Mouse (Mus musculus) liver, embryonic 16.5 days (tissue): ENCODE measurements at regions not wholly inside any gene's neighbourhood (a gene's known extent, or its start where the extent isn't known, plus 50 kb on each side); places are given as distances from the start of the nearest gene placed in this dataset.

Experiments
- ATAC-seq: fragments of 200-750 bp; cut with Nextera tagmentation; 2 replicates; pipeline ENCODE4 v1.8.0; 2017; ENCODE audit warnings: low read depth, mild to moderate bottlenecking, moderate number of reproducible peaks, moderate library complexity
- H3K27ac ChIP-seq: fragments of 300-500 bp; sonication (generic); 2 replicates; pipeline ENCODE4 v1.5.1; 2014; ENCODE audit warnings: mild to moderate bottlenecking, low read length
- H3K27me3 ChIP-seq: fragments of 300-500 bp; sonication (generic); 2 replicates; pipeline ENCODE4 v1.6.1; 2014; ENCODE audit warnings: low read depth, low read length, mixed read lengths; ENCODE audit not compliant: control insufficient read depth, insufficient read depth
- H3K36me3 ChIP-seq: fragments of 300-500 bp; sonication (generic); 2 replicates; pipeline ENCODE4 v1.6.1; 2014; ENCODE audit warnings: mild to moderate bottlenecking; ENCODE audit not compliant: control insufficient read depth, insufficient read depth
- H3K4me1 ChIP-seq: fragments of 300-500 bp; sonication (generic); 2 replicates; pipeline ENCODE4 v1.6.1; 2014; ENCODE audit warnings: low read depth, low read length, mixed read lengths; ENCODE audit not compliant: control insufficient read depth
- H3K4me2 ChIP-seq: fragments of 300-500 bp; sonication (generic); 2 replicates; pipeline ENCODE4 v1.6.1; 2014; ENCODE audit warnings: low read depth, low read length, mixed read lengths
- H3K4me3 ChIP-seq: fragments of 300-500 bp; sonication (generic); 2 replicates; pipeline ENCODE4 v1.5.1; 2014; ENCODE audit warnings: low read depth, mild to moderate bottlenecking, low read length
- H3K9ac ChIP-seq: fragments of 300-500 bp; sonication (generic); 2 replicates; pipeline ENCODE4 v1.6.1; 2014; ENCODE audit warnings: low read depth, low read length
- H3K9me3 ChIP-seq: fragments of 300-500 bp; sonication (generic); replicated peaks from 2 replicates; pipeline ENCODE4 v1.6.1; 2016; ENCODE audit warnings: low read length; ENCODE audit not compliant: control insufficient read depth
- WGBS: fragments of 180-500 bp; shearing (Covaris S2); extraction: QIAGEN DNeasy Blood & Tissue Kit; methylation state at CpG from one replicate; pipeline ENCODE4 v1.1.7; 2014; ENCODE audit not compliant: insufficient replicate concordance; 5-methylcytosine and 5-hydroxymethylcytosine counted together

GRCm38 (mm10) chr4:99459436-99459835 is 163.7 kb downstream of the Gm12689 start:
- H3K9me3 ChIP-seq, result no peaks in the 10 kb centered on the region
- H3K27ac ChIP-seq, result no peak overlapping the region
- ATAC-seq, result no peak
- no peak overlapping the region for H3K4me2 ChIP-seq
- no peak overlapping the region for H3K4me3 ChIP-seq
- 18% methylated on average over 14 of the region's 14 CpGs for WGBS
- no peaks in the 10 kb centered on the region for H3K27me3 ChIP-seq
- H3K4me1 ChIP-seq, result no peaks in the 10 kb centered on the region
- no peak overlapping the region for H3K9ac ChIP-seq
- H3K36me3 ChIP-seq, result no peaks in the 10 kb centered on the region

GRCm38 (mm10) chr4:99465493-99465892 is 169.8 kb downstream of the Gm12689 start:
- H3K9ac ChIP-seq, result no peak overlapping the region
- no peak overlapping the region for H3K4me2 ChIP-seq
- no peak for ATAC-seq
- H3K4me1 ChIP-seq, result no peaks in the 10 kb centered on the region
- H3K27ac ChIP-seq, result no peak overlapping the region
- no peaks in the 10 kb centered on the region for H3K27me3 ChIP-seq
- H3K9me3 ChIP-seq, result no peaks in the 10 kb centered on the region
- H3K36me3 ChIP-seq, result no peaks in the 10 kb centered on the region
- no peak overlapping the region for H3K4me3 ChIP-seq
- WGBS, result 60% methylated on average over 9 of the region's 9 CpGs

GRCm38 (mm10) chr4:99475701-99476218 is 180.1 kb downstream of the Gm12689 start:
- no peak overlapping the region for H3K9ac ChIP-seq
- H3K36me3 ChIP-seq, result no peaks in the 10 kb centered on the region
- 62% methylated on average over 11 of the region's 11 CpGs for WGBS
- no peak overlapping the region for H3K4me3 ChIP-seq
- H3K4me1 ChIP-seq, result no peaks in the 10 kb centered on the region
- no peaks in the 10 kb centered on the region for H3K9me3 ChIP-seq
- no peak overlapping the region for H3K4me2 ChIP-seq
- no peak for ATAC-seq
- H3K27ac ChIP-seq, result no peak overlapping the region
- H3K27me3 ChIP-seq, result no peaks in the 10 kb centered on the region

GRCm38 (mm10) chr4:99484271-99484670 is 171.8 kb upstream of the Foxd3 start:
- H3K36me3 ChIP-seq, result no peaks in the 10 kb centered on the region
- no peak overlapping the region for H3K4me2 ChIP-seq
- H3K4me3 ChIP-seq, result no peak overlapping the region
- no peak overlapping the region for H3K9ac ChIP-seq
- H3K4me1 ChIP-seq, result no peaks in the 10 kb centered on the region
- 29% methylated on average over 4 of the region's 4 CpGs for WGBS
- no peaks in the 10 kb centered on the region for H3K27me3 ChIP-seq
- no peaks in the 10 kb centered on the region for H3K9me3 ChIP-seq
- ATAC-seq, result no peak
- H3K27ac ChIP-seq, result no peak overlapping the region

GRCm38 (mm10) chr4:99491536-99492514 is 164.3 kb upstream of the Foxd3 start:
- no peaks in the 10 kb centered on the region for H3K9me3 ChIP-seq
- WGBS, result 52% methylated on average over 12 of the region's 12 CpGs
- H3K36me3 ChIP-seq, result no peaks in the 10 kb centered on the region
- H3K4me2 ChIP-seq, result no peak overlapping the region
- no peak overlapping the region for H3K9ac ChIP-seq
- no peak overlapping the region for H3K27ac ChIP-seq
- no peak for ATAC-seq
- H3K4me1 ChIP-seq, result no peaks in the 10 kb centered on the region
- no peak overlapping the region for H3K4me3 ChIP-seq
- no peaks in the 10 kb centered on the region for H3K27me3 ChIP-seq

- no peaks in the 10 kb centered on the region for H3K36me3 ChIP-seq
- 69% methylated on average over 10 of the region's 10 CpGs for WGBS
- H3K9ac ChIP-seq, result no peak overlapping the region
- H3K4me2 ChIP-seq, result no peak overlapping the region
- H3K27ac ChIP-seq, result no peak overlapping the region
- H3K27me3 ChIP-seq, result no peaks in the 10 kb centered on the region
- H3K9me3 ChIP-seq, result no peaks in the 10 kb centered on the region
- ATAC-seq, result no peak
- H3K4me1 ChIP-seq, result no peaks in the 10 kb centered on the region
- H3K4me3 ChIP-seq, result no peak overlapping the region
Measured at GRCm38 (mm10) chr4:99503221-99503744, 152.8 kb upstream of the Foxd3 start.

- H3K27me3 ChIP-seq, result no peaks in the 10 kb centered on the region
- no peaks in the 10 kb centered on the region for H3K4me1 ChIP-seq
- H3K4me3 ChIP-seq, result no peak overlapping the region
- 57% methylated on average over 6 of the region's 6 CpGs for WGBS
- no peak overlapping the region for H3K9ac ChIP-seq
- no peaks in the 10 kb centered on the region for H3K36me3 ChIP-seq
- no peak overlapping the region for H3K27ac ChIP-seq
- ATAC-seq, result no peak
- no peak overlapping the region for H3K4me2 ChIP-seq
- no peaks in the 10 kb centered on the region; the same call in 1 of the 2 replicates for H3K9me3 ChIP-seq
Measured at GRCm38 (mm10) chr4:99511993-99512392, 144.1 kb upstream of the Foxd3 start.

DNA sequence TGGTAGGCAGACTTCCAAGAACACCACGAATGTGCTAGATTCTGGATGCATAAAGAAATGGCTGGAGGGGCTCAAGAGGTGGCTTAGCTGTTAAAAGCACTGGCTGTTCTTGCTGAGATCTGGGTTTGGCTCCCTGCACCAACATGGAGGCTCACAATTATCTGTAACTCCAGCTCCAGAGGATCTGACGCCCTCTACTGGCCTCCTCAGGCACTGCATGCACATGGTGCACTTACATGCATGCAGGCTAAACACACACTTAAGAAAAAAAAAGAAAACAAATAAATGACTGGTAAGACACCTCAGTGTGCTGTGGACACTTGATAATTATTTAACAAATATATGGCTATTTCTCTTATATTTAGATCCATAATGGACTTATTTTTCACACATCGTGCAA is 139.2 kb upstream of the Foxd3 start:
- no peaks in the 10 kb centered on the region for H3K4me1 ChIP-seq
- WGBS, result 54% methylated on average over 3 of the region's 3 CpGs
- no peaks in the 10 kb centered on the region; the same call in 1 of the 2 replicates for H3K9me3 ChIP-seq
- H3K27me3 ChIP-seq, result no peaks in the 10 kb centered on the region
- no peak for ATAC-seq
- H3K27ac ChIP-seq, result no peak overlapping the region
- H3K4me2 ChIP-seq, result no peak overlapping the region
- H3K36me3 ChIP-seq, result no peaks in the 10 kb centered on the region
- no peak overlapping the region for H3K4me3 ChIP-seq
- H3K9ac ChIP-seq, result no peak overlapping the region

DNA sequence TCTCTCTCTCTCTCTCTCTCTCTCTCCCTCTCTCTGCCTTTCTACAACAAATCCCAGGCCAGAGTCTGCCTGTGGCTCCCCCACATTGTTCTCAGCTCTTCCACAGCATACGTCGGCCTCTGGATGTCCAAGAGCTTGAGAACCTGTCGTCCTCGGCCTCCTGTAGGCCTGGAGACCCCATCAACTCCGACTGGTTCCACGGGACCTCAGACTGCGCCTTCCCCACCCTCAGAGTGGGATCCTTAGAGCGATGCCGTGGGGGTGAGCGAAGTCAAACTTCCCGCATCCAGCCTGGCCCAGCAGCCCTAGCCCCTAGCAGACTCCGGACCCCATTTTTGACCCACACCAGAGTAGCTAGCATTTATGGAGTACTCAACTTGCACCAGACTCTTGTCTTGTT is 128.7 kb upstream of the Foxd3 start:
- Histone ChIP-seq H3K27me3 (no peaks in the 10 kb centered on the region), H3K36me3 (no peaks in the 10 kb centered on the region), H3K4me1 (no peaks in the 10 kb centered on the region), H3K4me3 (no peak overlapping the region), H3K27ac (no peak overlapping the region), H3K9ac (no peak overlapping the region), H3K9me3 (no peaks in the 10 kb centered on the region), H3K4me2 (no peak overlapping the region)
- no peak for ATAC-seq
- 75% methylated on average over 12 of the region's 12 CpGs for WGBS
